Mouse (Mus musculus): ENCODE data around the gene Pafah1b1. TPM values are rescaled to one million over a fixed set of nuclear protein-coding genes. Genes with fewer than 3 reads are reported as not detected.

The Pafah1b1 gene
- polyA plus RNA-seq (2016; fragmentation: Nextera tagmentation; extraction: Ambion mirVana): 74.9 and 76.5 TPM in 2 replicates

DNA sequence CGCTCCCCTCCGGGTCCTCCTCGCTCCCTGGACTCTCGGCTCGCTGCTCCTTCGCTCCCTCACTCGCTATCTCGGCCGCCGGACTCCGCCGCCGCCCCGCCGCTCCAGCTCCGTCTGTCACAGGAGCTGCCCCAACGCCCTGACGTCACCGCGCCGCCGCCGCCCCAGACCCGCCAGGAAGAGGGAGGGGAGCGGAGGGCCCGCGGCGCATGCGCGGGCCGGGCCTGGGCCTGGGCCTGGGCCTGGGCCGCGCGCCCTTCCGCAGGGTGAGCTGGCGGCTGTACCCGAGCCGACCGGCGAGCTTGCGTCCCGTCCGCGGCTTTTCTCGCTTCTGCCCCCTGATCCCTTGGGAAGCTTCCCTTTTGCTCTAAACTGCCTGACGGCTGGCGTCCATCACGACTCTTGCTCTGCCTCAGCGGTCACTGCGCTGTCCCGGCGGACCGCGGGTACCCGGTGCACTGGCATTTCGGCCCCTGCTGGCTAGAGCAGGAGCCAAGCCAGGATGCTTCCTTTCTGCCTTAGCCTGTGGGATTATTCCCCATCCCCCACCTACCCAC lies at the start of gene Pafah1b1:
Gene Pafah1b1 (minus strand): TSS at position 436 of the 557 bp plus-strand sequence.
- peak; percentile 99 for ATAC-seq (ENCODE audit: low FRiP score)
- H3K4me2 ChIP-seq: peak within 1 kb of the TSS; percentile 85
- H3K27me3 ChIP-seq: no peaks in the 10 kb centered on the region
- H3K4me3 ChIP-seq (replicated peaks): peak within 1 kb of the TSS; percentile 84
- H3K27ac ChIP-seq: peak within 1 kb of the TSS; percentile 100
- H3K36me3 ChIP-seq (replicated peaks): no peaks in the 10 kb centered on the region
- no peaks in the 10 kb centered on the region for H3K9me3 ChIP-seq
- peak within 1 kb of the TSS; percentile 98 for H3K9ac ChIP-seq
- peaks cover 29% of the 10 kb centered on the region for H3K4me1 ChIP-seq
- WGBS: under 1% methylated on average over 40 of the region's 56 CpGs

DNA sequence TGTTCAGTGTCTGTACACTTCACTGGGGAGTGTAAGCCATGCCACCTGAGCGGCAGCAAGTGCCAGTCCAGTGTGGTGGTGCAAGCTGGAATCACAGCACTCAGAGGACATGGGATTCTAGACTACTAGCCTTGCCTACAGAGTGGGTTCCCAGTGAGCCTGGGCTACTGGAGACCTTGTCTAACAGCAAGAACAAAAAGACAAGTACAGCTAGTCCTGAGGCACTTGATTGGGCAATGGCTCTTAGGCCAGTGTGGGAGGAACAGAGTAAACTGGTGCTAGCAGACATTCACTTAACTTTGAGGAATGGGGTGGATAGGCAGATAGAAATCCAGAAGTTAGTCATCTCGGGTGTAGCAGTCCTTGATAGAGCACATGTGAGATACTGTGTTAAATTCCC lies 47.9 kb upstream of the Pafah1b1 start:
- Histone ChIP-seq H3K4me1 (peaks cover 16% of the 10 kb centered on the region), H3K4me2 (no peak overlapping the region)
- 92% methylated on average over 2 of the region's 2 CpGs for WGBS

GRCm38 (mm10) chr11:74771650-74772049 lies 47.2 kb upstream of the Pafah1b1 start:
- WGBS: 73% methylated on average over 4 of the region's 4 CpGs
- Histone ChIP-seq H3K36me3 (replicated peaks) (peaks cover 35% of the 10 kb centered on the region), H3K27me3 (no peaks in the 10 kb centered on the region), H3K9me3 (no peaks in the 10 kb centered on the region), H3K4me3 (replicated peaks) (peak overlapping the region; percentile 77), H3K9ac (no peak overlapping the region), H3K4me1 (peaks cover 16% of the 10 kb centered on the region), H3K27ac (no peak overlapping the region), H3K4me2 (peak overlapping the region; percentile 72)
- no peak for ATAC-seq (ENCODE audit: low FRiP score)

More for the DNA sequence above, 47.9 kb upstream of the Pafah1b1 start:
- Histone ChIP-seq H3K27me3 (no peaks in the 10 kb centered on the region), H3K4me3 (replicated peaks) (no peak overlapping the region), H3K36me3 (replicated peaks) (peaks cover 41% of the 10 kb centered on the region), H3K9ac (no peak overlapping the region), H3K27ac (no peak overlapping the region), H3K9me3 (no peaks in the 10 kb centered on the region)
- ATAC-seq (ENCODE audit: low FRiP score): no peak

DNA sequence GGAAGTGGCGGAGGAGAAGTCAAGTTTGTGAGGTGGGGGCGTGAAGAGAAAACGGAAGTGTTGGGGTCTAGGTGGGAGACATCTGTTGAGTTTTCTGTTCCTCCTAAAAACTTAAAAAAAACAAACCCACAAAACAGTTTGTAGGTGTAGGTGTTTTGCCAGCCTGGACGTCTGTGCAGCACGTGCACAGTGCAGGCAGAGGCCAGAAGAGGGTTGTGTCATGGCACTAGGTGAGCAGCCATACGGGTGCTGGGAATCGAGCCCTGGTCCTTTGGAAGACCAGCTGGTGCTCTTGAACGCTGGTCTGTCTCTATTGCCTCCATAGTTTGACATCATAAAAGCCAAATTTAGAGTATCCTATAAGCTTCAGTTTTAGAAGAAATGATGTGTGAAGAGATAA lies 46.8 kb upstream of the Pafah1b1 start:
- Histone ChIP-seq H3K9ac (peak overlapping the region; percentile 87), H3K4me2 (peak overlapping the region; percentile 72), H3K27me3 (no peaks in the 10 kb centered on the region), H3K4me3 (replicated peaks) (peak overlapping the region; percentile 77), H3K27ac (peak overlapping the region; percentile 91), H3K36me3 (replicated peaks) (peaks cover 32% of the 10 kb centered on the region), H3K4me1 (peaks cover 16% of the 10 kb centered on the region), H3K9me3 (no peaks in the 10 kb centered on the region)
- 14% methylated on average over 8 of the region's 8 CpGs for WGBS
- no peak; the same call in 1 of the 2 replicates for ATAC-seq (ENCODE audit: low FRiP score)

- H3K4me3 ChIP-seq (replicated peaks): peak within 1 kb of the TSS; percentile 77
- peaks cover 27% of the 10 kb centered on the region for H3K36me3 ChIP-seq (replicated peaks)
- peaks cover 16% of the 10 kb centered on the region for H3K4me1 ChIP-seq
- H3K27me3 ChIP-seq: no peaks in the 10 kb centered on the region
- WGBS: under 1% methylated on average over 43 of the region's 43 CpGs
- no peaks in the 10 kb centered on the region for H3K9me3 ChIP-seq
- peak within 1 kb of the TSS; percentile 87 for H3K9ac ChIP-seq
- peak within 1 kb of the TSS; percentile 72 for H3K4me2 ChIP-seq
- ATAC-seq (ENCODE audit: low FRiP score): peak; percentile 97
- peak within 1 kb of the TSS; percentile 91 for H3K27ac ChIP-seq
These were observed 46.2 kb upstream of the Pafah1b1 start, which contains the start of gene Mettl16 for GRCm38 (mm10) chr11:74770595-74771207. Mettl16 (plus strand) TSS chr11:74770830.

DNA sequence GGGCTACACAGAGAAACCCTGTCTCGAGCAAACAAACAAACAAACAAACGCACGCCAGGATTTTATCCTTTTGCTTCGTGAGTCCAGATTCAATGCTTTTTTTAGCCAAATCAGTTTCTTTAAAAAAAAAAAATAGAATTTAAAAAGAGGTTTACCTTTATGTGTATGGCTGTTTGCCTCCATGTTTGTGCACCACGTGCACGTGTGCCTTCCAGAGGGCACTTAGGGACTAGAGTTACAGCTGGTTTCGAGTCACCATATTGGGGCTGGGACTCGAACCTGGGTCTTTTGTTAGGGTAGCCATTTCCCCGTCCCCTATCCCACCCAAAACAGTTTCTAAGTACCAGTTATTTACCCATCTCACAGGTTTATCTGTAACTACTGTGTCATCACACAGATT lies 45.6 kb upstream of the Pafah1b1 start:
- Histone ChIP-seq H3K36me3 (replicated peaks) (peaks cover 20% of the 10 kb centered on the region), H3K9ac (peak overlapping the region; percentile 87), H3K27ac (peak overlapping the region; percentile 91), H3K4me1 (peaks cover 16% of the 10 kb centered on the region), H3K9me3 (no peaks in the 10 kb centered on the region), H3K27me3 (no peaks in the 10 kb centered on the region), H3K4me3 (replicated peaks) (peak overlapping the region; percentile 77), H3K4me2 (peak overlapping the region; percentile 72)
- no peak for ATAC-seq (ENCODE audit: low FRiP score)
- WGBS: 81% methylated on average over 9 of the region's 9 CpGs

DNA sequence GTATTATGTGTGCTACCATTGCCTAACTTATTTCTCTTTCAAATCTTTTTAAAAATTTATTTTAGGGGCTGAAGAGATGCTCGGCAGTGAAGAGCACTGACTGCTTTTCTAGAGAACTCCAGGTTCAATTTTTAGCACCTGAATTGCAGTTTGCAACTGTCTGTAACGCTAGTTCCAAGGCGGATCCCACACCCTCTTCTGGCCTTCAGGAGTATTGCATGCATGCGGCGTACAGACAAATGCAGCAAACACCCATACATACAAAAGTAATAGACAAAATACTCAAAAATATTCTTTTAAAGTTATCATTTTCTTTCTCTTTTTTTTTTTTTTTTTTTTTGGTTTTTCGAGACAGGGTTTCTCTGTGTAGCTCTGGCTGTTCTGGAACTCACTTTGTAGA lies 43.6 kb upstream of the Pafah1b1 start:
- Histone ChIP-seq H3K9me3 (no peaks in the 10 kb centered on the region), H3K4me1 (peaks cover 16% of the 10 kb centered on the region), H3K27ac (no peak overlapping the region), H3K36me3 (replicated peaks) (peaks cover under 1% of the 10 kb centered on the region; the same call in 1 of the 2 replicates), H3K27me3 (no peaks in the 10 kb centered on the region), H3K9ac (no peak overlapping the region), H3K4me3 (replicated peaks) (no peak overlapping the region), H3K4me2 (no peak overlapping the region)
- no peak for ATAC-seq (ENCODE audit: low FRiP score)
- 26% methylated on average over 6 of the region's 6 CpGs for WGBS

- Histone ChIP-seq H3K9ac (no peak overlapping the region), H3K4me3 (replicated peaks) (no peak overlapping the region), H3K9me3 (no peaks in the 10 kb centered on the region), H3K36me3 (replicated peaks) (no peaks in the 10 kb centered on the region), H3K4me2 (no peak overlapping the region), H3K27me3 (no peaks in the 10 kb centered on the region), H3K4me1 (peaks cover 16% of the 10 kb centered on the region), H3K27ac (no peak overlapping the region)
- 92% methylated on average over 4 of the region's 4 CpGs for WGBS
- ATAC-seq (ENCODE audit: low FRiP score): no peak
These were observed 43.0 kb upstream of the Pafah1b1 start for GRCm38 (mm10) chr11:74767469-74767868.

DNA sequence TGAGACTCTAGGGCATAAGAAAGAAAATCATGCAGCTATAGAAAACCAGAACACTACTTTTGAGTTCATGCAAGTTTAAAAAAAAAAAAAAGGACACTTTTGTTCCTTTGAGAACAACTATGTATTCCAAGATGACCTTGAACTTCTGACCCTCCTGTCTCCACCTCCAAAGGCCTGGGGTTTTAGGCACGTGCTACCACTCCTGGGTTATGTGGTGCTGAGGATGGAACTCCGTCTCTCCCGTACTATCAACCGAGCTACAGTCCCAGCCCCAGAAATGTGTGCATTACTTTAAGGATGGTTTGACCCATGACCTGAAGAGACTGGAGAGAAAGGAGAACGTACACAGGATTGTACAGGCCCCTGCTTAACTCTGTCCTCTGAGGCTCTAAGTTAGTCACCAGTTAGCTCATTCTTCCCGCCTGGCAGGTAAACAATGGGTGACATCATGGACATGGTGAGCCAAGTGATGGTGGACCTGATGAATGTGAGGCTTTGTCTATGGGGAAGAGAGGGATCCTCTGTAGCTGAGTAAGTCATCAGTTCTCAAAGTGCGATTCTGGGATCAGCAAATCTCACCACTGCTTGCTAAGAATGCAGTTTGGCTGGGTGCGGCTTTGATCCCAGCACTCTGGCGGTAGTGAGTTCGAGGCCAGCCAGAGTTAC lies 39.6 kb upstream of the Pafah1b1 start:
- no peak overlapping the region for H3K27ac ChIP-seq
- no peak overlapping the region for H3K9ac ChIP-seq
- H3K4me2 ChIP-seq: no peak overlapping the region
- no peaks in the 10 kb centered on the region for H3K9me3 ChIP-seq
- no peak for ATAC-seq (ENCODE audit: low FRiP score)
- H3K36me3 ChIP-seq (replicated peaks): no peaks in the 10 kb centered on the region
- H3K27me3 ChIP-seq: no peaks in the 10 kb centered on the region
- 86% methylated on average over 10 of the region's 10 CpGs for WGBS
- no peaks in the 10 kb centered on the region for H3K4me1 ChIP-seq
- H3K4me3 ChIP-seq (replicated peaks): no peak overlapping the region

GRCm38 (mm10) chr11:74761011-74761705 lies 36.7 kb upstream of the Pafah1b1 start:
- Histone ChIP-seq H3K4me1 (no peaks in the 10 kb centered on the region), H3K36me3 (replicated peaks) (no peaks in the 10 kb centered on the region), H3K27ac (no peak overlapping the region), H3K9ac (no peak overlapping the region), H3K4me2 (no peak overlapping the region), H3K4me3 (replicated peaks) (no peak overlapping the region), H3K9me3 (no peaks in the 10 kb centered on the region), H3K27me3 (no peaks in the 10 kb centered on the region)
- WGBS: 76% methylated on average over 12 of the region's 12 CpGs
- no peak for ATAC-seq (ENCODE audit: low FRiP score)

- H3K4me3 ChIP-seq (replicated peaks): no peak overlapping the region
- no peak overlapping the region for H3K9ac ChIP-seq
- H3K4me1 ChIP-seq: peaks cover 4% of the 10 kb centered on the region
- H3K9me3 ChIP-seq: no peaks in the 10 kb centered on the region
- no peak overlapping the region for H3K4me2 ChIP-seq
- no peaks in the 10 kb centered on the region for H3K27me3 ChIP-seq
- H3K27ac ChIP-seq: no peak overlapping the region
- 77% methylated on average over 2 of the region's 2 CpGs for WGBS
- no peaks in the 10 kb centered on the region for H3K36me3 ChIP-seq (replicated peaks)
- ATAC-seq (ENCODE audit: low FRiP score): no peak
These were observed 32.2 kb upstream of the Pafah1b1 start for GRCm38 (mm10) chr11:74756631-74757030.
